Mouse (Mus musculus): ENCODE data around the gene Man1a. TPM values are rescaled to one million over a fixed set of nuclear protein-coding genes. Genes with fewer than 3 reads are reported as not detected.

Gene Man1a
- polyA plus RNA-seq, 1 experiment from 2014 or later, result 11.0 TPM

DNA sequence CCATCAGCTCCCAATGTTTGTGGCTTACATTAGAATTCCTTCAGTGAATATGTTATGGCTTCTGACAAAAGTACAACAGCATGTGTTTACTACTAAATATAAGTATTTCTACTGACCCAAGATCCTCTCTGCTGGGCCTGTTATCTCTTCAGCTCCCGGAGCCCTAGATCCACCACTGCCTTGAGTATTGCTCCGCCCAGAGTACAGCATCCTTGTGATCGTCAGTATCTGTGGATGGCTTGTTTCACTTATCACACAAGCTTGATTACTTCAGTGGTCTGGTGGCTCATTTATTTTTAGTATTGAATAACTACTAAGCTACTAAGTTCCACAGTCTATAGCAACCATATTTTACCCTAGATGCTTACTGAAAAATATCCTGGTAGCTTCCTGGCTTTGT lies 33.1 kb downstream of the Man1a start:
- Histone ChIP-seq H3K27me3 (ENCODE audit: control insufficient read depth, insufficient read depth, low read length) (no peaks in the 10 kb centered on the region), H3K9me3 (ENCODE audit: control insufficient read depth, low read length) (no peaks in the 10 kb centered on the region), H3K36me3 (ENCODE audit: control insufficient read depth, insufficient read depth, low read length) (no peaks in the 10 kb centered on the region), H3K27ac (replicated peaks) (no peak overlapping the region), H3K4me2 (replicated peaks; ENCODE audit: low read depth) (no peak overlapping the region), H3K9ac (ENCODE audit: low read length) (no peak overlapping the region), H3K4me1 (replicated peaks; ENCODE audit: control insufficient read depth, insufficient read depth) (no peaks in the 10 kb centered on the region), H3K4me3 (ENCODE audit: low read depth, low read length) (no peak overlapping the region)
- WGBS, result 85% methylated on average over 3 of the region's 3 CpGs
- DNase-seq (ENCODE audit: low spot score) (no peak), ATAC-seq (ENCODE audit: low FRiP score, low TSS enrichment) (no peak)
- TF ChIP-seq EP300 (optimal IDR thresholded peaks at IDR 0.05) (no peak), CTCF (IDR thresholded peaks at IDR 0.05; ENCODE audit: low read depth) (no peak)

DNA sequence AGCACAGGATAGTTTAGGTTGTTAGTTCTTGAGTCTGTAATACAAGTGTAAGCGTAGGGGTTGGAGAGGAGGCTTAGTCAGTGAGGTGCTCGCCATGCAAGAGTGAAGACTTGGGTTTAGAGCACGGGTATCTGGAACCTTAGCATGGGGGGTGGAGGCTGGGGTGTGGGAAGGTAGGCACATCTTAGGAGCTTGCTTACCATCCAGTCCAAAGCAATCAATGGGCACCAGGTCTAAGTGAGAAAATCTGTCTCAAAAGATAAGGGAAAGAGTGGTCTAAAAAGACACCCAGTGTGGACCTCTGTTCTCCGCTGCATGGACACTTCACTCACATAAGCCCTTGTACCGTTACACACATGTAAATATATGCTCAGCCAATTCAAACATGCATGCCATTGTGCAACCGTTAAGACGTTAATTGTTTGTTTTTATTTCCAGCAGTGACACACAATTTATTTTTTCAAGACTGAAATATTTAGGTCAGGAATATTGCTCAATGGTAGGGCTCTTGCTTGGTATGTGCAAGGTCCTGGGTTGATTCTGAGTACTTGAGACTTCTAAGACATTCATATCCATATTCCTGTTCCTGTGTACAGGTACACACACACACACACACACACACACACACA lies 34.1 kb downstream of the Man1a start:
- H3K27me3 ChIP-seq (ENCODE audit: control insufficient read depth, insufficient read depth, low read length), result no peaks in the 10 kb centered on the region
- no peak for TF ChIP-seq EP300 (optimal IDR thresholded peaks at IDR 0.05)
- no peak for TF ChIP-seq CTCF (IDR thresholded peaks at IDR 0.05; ENCODE audit: low read depth)
- H3K36me3 ChIP-seq (ENCODE audit: control insufficient read depth, insufficient read depth, low read length), result no peaks in the 10 kb centered on the region
- WGBS, result 72% methylated on average over 7 of the region's 7 CpGs
- H3K4me1 ChIP-seq (replicated peaks; ENCODE audit: control insufficient read depth, insufficient read depth), result no peaks in the 10 kb centered on the region
- H3K27ac ChIP-seq (replicated peaks), result no peak overlapping the region
- no peak overlapping the region for H3K4me3 ChIP-seq (ENCODE audit: low read depth, low read length)
- no peak overlapping the region for H3K9ac ChIP-seq (ENCODE audit: low read length)
- DNase-seq (ENCODE audit: low spot score) (no peak), ATAC-seq (ENCODE audit: low FRiP score, low TSS enrichment) (no peak)
- H3K9me3 ChIP-seq (ENCODE audit: control insufficient read depth, low read length), result no peaks in the 10 kb centered on the region
- H3K4me2 ChIP-seq (replicated peaks; ENCODE audit: low read depth), result no peak overlapping the region

DNA sequence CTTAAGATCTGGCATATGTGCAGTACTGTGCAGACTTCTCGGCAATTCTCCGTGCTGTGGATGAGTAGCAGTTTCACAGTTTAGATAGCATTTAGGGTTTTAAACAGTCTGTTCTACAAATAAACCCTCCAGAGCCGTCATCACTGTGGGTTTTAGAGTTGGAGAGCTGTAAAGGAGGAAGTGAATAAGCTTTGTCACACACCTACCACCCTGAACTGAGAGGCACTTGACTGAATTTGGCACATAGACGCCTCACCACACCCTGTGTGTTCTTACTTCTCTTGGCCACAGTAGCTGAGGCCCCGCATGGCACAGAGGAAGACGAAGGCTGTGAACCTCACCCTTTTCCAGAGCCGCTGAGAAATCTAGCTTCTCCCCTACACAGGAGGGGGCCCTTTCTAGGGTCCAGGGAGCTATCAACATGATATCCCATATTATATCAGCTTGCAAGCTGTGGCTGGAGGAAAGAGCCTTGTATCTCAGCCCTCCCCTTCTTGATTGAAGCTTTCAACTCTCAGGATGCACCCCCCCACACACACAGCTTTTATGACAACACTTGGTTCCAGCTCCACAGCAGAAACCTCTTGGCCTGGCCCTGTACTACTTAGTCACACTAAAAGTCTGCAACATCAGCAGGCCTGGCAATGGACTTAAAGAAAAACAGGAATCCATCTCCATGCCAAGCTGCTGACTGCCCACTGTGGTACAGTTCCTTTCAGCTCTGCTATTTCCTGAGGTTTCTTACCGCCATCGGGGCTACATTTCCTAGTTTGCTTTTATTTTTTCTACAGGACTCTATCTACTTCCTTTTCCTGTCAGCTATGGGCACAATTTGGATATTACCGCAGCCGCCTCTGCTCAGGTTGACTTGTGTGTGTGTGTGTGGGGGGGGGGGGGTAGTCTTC lies 35.9 kb downstream of the Man1a start:
- Histone ChIP-seq H3K4me3 (ENCODE audit: low read depth, low read length) (no peak overlapping the region), H3K4me1 (replicated peaks; ENCODE audit: control insufficient read depth, insufficient read depth) (no peaks in the 10 kb centered on the region), H3K27ac (replicated peaks) (0 out of 2 replicates have a peak overlapping the region, but pooled peaks have one; percentile 14), H3K4me2 (replicated peaks; ENCODE audit: low read depth) (no peak overlapping the region), H3K27me3 (ENCODE audit: control insufficient read depth, insufficient read depth, low read length) (no peaks in the 10 kb centered on the region), H3K36me3 (ENCODE audit: control insufficient read depth, insufficient read depth, low read length) (no peaks in the 10 kb centered on the region), H3K9ac (ENCODE audit: low read length) (no peak overlapping the region), H3K9me3 (ENCODE audit: control insufficient read depth, low read length) (no peaks in the 10 kb centered on the region)
- WGBS, result 52% methylated on average over 11 of the region's 11 CpGs
- ATAC-seq (ENCODE audit: low FRiP score, low TSS enrichment) (peak; percentile 66), DNase-seq (ENCODE audit: low spot score) (no peak)
- TF ChIP-seq CTCF (IDR thresholded peaks at IDR 0.05; ENCODE audit: low read depth) (no peak), EP300 (optimal IDR thresholded peaks at IDR 0.05) (no peak)

DNA sequence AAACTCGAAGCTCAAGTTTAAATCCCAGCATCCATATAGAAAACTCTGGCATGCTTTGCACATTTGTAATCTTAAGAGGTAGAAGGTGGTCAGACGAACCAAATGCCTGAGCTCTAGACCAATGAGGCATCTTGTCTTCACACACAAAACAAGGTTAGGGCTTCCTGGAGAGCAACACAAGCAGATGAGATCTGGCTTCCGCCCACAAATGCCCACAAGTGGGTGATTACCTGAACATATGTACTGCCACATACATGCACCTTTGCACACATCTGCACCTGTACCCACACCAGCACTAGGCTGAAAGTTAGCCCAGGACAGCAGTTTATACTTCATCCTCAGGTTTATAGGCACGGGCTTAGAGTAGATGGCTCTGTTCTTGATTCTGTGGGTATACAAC lies 36.7 kb downstream of the Man1a start:
- H3K27ac ChIP-seq (replicated peaks), result 0 out of 2 replicates have a peak overlapping the region, but pooled peaks have one; percentile 14
- 90% methylated on average over 4 of the region's 4 CpGs for WGBS
- no peak overlapping the region for H3K4me2 ChIP-seq (replicated peaks; ENCODE audit: low read depth)
- H3K9me3 ChIP-seq (ENCODE audit: control insufficient read depth, low read length), result no peaks in the 10 kb centered on the region
- no peak overlapping the region for H3K9ac ChIP-seq (ENCODE audit: low read length)
- DNase-seq (ENCODE audit: low spot score) (no peak), ATAC-seq (ENCODE audit: low FRiP score, low TSS enrichment) (no peak)
- H3K4me3 ChIP-seq (ENCODE audit: low read depth, low read length), result no peak overlapping the region
- TF ChIP-seq CTCF (IDR thresholded peaks at IDR 0.05; ENCODE audit: low read depth) (no peak), EP300 (optimal IDR thresholded peaks at IDR 0.05) (no peak)
- H3K36me3 ChIP-seq (ENCODE audit: control insufficient read depth, insufficient read depth, low read length), result no peaks in the 10 kb centered on the region
- H3K4me1 ChIP-seq (replicated peaks; ENCODE audit: control insufficient read depth, insufficient read depth), result no peaks in the 10 kb centered on the region
- no peaks in the 10 kb centered on the region for H3K27me3 ChIP-seq (ENCODE audit: control insufficient read depth, insufficient read depth, low read length)

DNA sequence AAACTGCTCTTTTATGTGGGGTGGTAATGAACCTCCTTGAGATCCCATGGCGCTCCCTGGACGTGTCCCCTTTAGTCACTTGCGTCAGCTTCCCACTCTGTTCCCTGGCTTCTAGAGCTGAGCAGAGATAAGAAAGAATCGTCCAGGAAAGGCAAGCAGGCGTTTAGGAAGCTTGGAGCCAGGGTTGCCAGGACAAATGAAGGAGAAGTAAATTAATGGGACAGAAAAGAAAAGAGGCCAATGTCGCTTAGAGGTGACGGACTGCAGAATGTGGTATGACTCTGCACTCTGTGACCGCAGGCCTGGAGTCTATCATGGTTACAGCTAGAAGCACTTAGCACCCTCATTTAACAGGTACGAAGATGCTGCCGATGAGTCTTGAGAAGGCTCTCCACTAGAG lies 37.7 kb downstream of the Man1a start:
- ATAC-seq (ENCODE audit: low FRiP score, low TSS enrichment) (no peak), DNase-seq (ENCODE audit: low spot score) (no peak)
- Histone ChIP-seq H3K36me3 (ENCODE audit: control insufficient read depth, insufficient read depth, low read length) (no peaks in the 10 kb centered on the region), H3K4me2 (replicated peaks; ENCODE audit: low read depth) (no peak overlapping the region), H3K9ac (ENCODE audit: low read length) (no peak overlapping the region), H3K27me3 (ENCODE audit: control insufficient read depth, insufficient read depth, low read length) (no peaks in the 10 kb centered on the region), H3K4me1 (replicated peaks; ENCODE audit: control insufficient read depth, insufficient read depth) (no peaks in the 10 kb centered on the region), H3K27ac (replicated peaks) (no peak overlapping the region), H3K9me3 (ENCODE audit: control insufficient read depth, low read length) (no peaks in the 10 kb centered on the region), H3K4me3 (ENCODE audit: low read depth, low read length) (no peak overlapping the region)
- WGBS, result 71% methylated on average over 10 of the region's 10 CpGs
- TF ChIP-seq CTCF (IDR thresholded peaks at IDR 0.05; ENCODE audit: low read depth), result no peak
- no peak for TF ChIP-seq EP300 (optimal IDR thresholded peaks at IDR 0.05)

DNA sequence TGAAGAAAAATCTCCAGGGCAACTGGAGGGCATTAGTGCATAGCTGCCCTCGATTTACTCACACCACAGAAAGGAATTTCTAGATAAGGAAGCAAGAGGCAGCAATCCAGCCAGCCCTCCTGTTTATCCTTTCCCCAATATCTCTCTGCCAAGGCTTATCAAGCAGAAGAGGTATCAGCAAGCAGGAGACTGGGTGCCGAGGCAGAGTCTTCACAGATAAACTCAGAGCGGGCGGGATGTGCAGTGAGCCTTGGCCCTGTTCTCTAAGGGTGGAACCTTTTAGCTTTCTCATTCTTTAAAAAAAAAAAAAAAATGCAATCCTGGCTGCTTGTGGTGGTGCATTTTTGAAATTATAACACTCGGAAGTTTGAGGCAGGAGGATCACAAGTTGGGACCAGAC lies 38.2 kb downstream of the Man1a start:
- no peaks in the 10 kb centered on the region for H3K9me3 ChIP-seq (ENCODE audit: control insufficient read depth, low read length)
- DNase-seq (ENCODE audit: low spot score), result no peak
- no peaks in the 10 kb centered on the region for H3K4me1 ChIP-seq (replicated peaks; ENCODE audit: control insufficient read depth, insufficient read depth)
- H3K27me3 ChIP-seq (ENCODE audit: control insufficient read depth, insufficient read depth, low read length), result no peaks in the 10 kb centered on the region
- no peak for ATAC-seq (ENCODE audit: low FRiP score, low TSS enrichment)
- no peaks in the 10 kb centered on the region for H3K36me3 ChIP-seq (ENCODE audit: control insufficient read depth, insufficient read depth, low read length)
- no peak overlapping the region for H3K27ac ChIP-seq (replicated peaks)
- no peak overlapping the region for H3K4me3 ChIP-seq (ENCODE audit: low read depth, low read length)
- H3K4me2 ChIP-seq (replicated peaks; ENCODE audit: low read depth), result no peak overlapping the region
- no peak overlapping the region for H3K9ac ChIP-seq (ENCODE audit: low read length)
- TF ChIP-seq CTCF (IDR thresholded peaks at IDR 0.05; ENCODE audit: low read depth) (no peak), EP300 (optimal IDR thresholded peaks at IDR 0.05) (no peak)
- 46% methylated on average over 5 of the region's 5 CpGs for WGBS

All from stomach, postnatal 0 days (tissue).